Comparison of ENCODE assay signal across 17 mouse cellular contexts in genomic region chr16:55495051-55495450, GRCm38 (mm10).
DNase-seq lines count a peak whose midpoint lies in the region; ATAC-seq and TF ChIP-seq lines count a peak whose summit lies in the region.
"Had no signal": no experiment of that assay in that cellular context is flagged by ENCODE, and none has a peak within 500 bp of the region (broad histone marks: within the 10 kb centered on the region; RNA-seq: fewer than 3 reads in every experiment).

No protein-coding gene starts in this region.

- no peaks in the 10 kb centered on the region for H3K4me1 ChIP-seq in liver, adult 2 months (ENCODE audit: control insufficient read depth, insufficient read depth, low read length)
- H3K4me1 ChIP-seq in liver, postnatal 0 days (ENCODE audit: insufficient read depth): no peaks in the 10 kb centered on the region
- H3K4me1 ChIP-seq: forebrain, embryonic 10.5 days; hindbrain, embryonic 15.5 days; limb, embryonic 10.5 days; liver, embryonic 15.5 days; midbrain, embryonic 10.5 days had no signal

- no peak overlapping the region for H3K4me3 ChIP-seq in liver, adult 2 months (ENCODE audit: insufficient read depth, low read depth, low read length)
- no peak overlapping the region for H3K4me3 ChIP-seq in liver, postnatal 0 days (ENCODE audit: low read depth, low read length)
- H3K4me3 ChIP-seq in C2C12 (ENCODE audit: insufficient read depth, poor library complexity, severe bottlenecking): no peak overlapping the region
- H3K4me3 ChIP-seq: forebrain, embryonic 10.5 days; hindbrain, embryonic 15.5 days; limb, embryonic 10.5 days; liver, embryonic 15.5 days; midbrain, embryonic 10.5 days had no signal

- no peak overlapping the region for H3K9ac ChIP-seq in liver, adult 2 months (ENCODE audit: low read depth, low read length)
- no peak overlapping the region for H3K9ac ChIP-seq in liver, postnatal 0 days (replicated peaks)
- H3K9ac ChIP-seq: hindbrain, embryonic 15.5 days; liver, embryonic 15.5 days had no signal

- DNase-seq in adrenal gland, postnatal 36 days: peak; percentile 10 to 11
- no peak for DNase-seq in adrenal gland, postnatal 25 days
- DNase-seq in liver, adult 2 months (ENCODE audit: extremely low read depth, low read depth, low spot score): peak; percentile 14
- no peak for DNase-seq in liver, postnatal 0 days
- peak; percentile 29 for DNase-seq in lung, postnatal 10 days
- DNase-seq in layer of hippocampus, adult 9-10 months (ENCODE audit: low spot score): no peak
- no peak for DNase-seq in frontal cortex, adult 2 months (ENCODE audit: extremely low spot score in 1 of 2, low spot score in 1 of 2)
- DNase-seq: cerebellum, adult 11 months; gastrocnemius, postnatal 36 days had no signal

- TF ChIP-seq POLR2A in liver, adult 2 months (IDR thresholded peaks at IDR 0.05; ENCODE audit: extremely low read depth, insufficient read depth, low read length): no peak

- no peak overlapping the region for H3K4me2 ChIP-seq in liver, postnatal 0 days (ENCODE audit: low read depth, low read length)
- H3K4me2 ChIP-seq: heart, embryonic 11.5 days; hindbrain, embryonic 15.5 days; liver, embryonic 15.5 days had no signal

- H3K27ac ChIP-seq in liver, adult 2 months (replicated peaks; ENCODE audit: insufficient read depth, low read depth, low read length): no peak overlapping the region
- H3K27ac ChIP-seq in liver, postnatal 0 days (ENCODE audit: low read depth): no peak overlapping the region
- H3K27ac ChIP-seq: forebrain, embryonic 10.5 days; hindbrain, embryonic 15.5 days; limb, embryonic 10.5 days; liver, embryonic 15.5 days; midbrain, embryonic 10.5 days had no signal

- 69% methylated on average over 10 of the region's 10 CpGs for WGBS in liver, adult 2 months
- 72% methylated on average over 10 of the region's 10 CpGs for WGBS in liver, postnatal 0 days (ENCODE audit: insufficient replicate concordance)

- ATAC-seq in liver, postnatal 0 days: no peak

- no peaks in the 10 kb centered on the region for H3K79me3 ChIP-seq in C2C12 (ENCODE audit: low read depth)

- H3K79me2 ChIP-seq in liver, adult 2 months (ENCODE audit: control insufficient read depth, insufficient read depth, low read length): no peaks in the 10 kb centered on the region
- no peaks in the 10 kb centered on the region for H3K79me2 ChIP-seq in C2C12 (ENCODE audit: control insufficient read depth, insufficient read depth)

- no peak for TF ChIP-seq CTCF in liver, adult 2 months (IDR thresholded peaks at IDR 0.05; ENCODE audit: low read depth, low read length)
- no peak for TF ChIP-seq CTCF in liver, postnatal 0 days (IDR thresholded peaks at IDR 0.05; ENCODE audit: low read depth)
- TF ChIP-seq CTCF in C2C12 (IDR thresholded peaks at IDR 0.05; ENCODE audit: control insufficient read depth, insufficient read depth, insufficient read length): no peak

- TF ChIP-seq EP300 in liver, postnatal 0 days (IDR thresholded peaks at IDR 0.05; ENCODE audit: low read depth): no peak

- no peak overlapping the region for H3ac ChIP-seq in C2C12 (ENCODE audit: control insufficient read depth, insufficient read length, low read depth)

- no peaks in the 10 kb centered on the region for H3K27me3 ChIP-seq in liver, adult 2 months (ENCODE audit: control insufficient read depth, insufficient read depth, low read length)
- H3K27me3 ChIP-seq in liver, postnatal 0 days (ENCODE audit: insufficient read depth, low read length): no peaks in the 10 kb centered on the region
- no peaks in the 10 kb centered on the region for H3K27me3 ChIP-seq in C2C12 (ENCODE audit: control insufficient read depth, insufficient read depth, insufficient read length)
- H3K27me3 ChIP-seq: hindbrain, embryonic 15.5 days; liver, embryonic 15.5 days had no signal

- no peaks in the 10 kb centered on the region for H3K36me3 ChIP-seq in liver, adult 2 months (ENCODE audit: control insufficient read depth, insufficient read depth, low read length)
- H3K36me3 ChIP-seq in liver, postnatal 0 days (replicated peaks; ENCODE audit: insufficient read depth, low read length): no peaks in the 10 kb centered on the region
- no peaks in the 10 kb centered on the region for H3K36me3 ChIP-seq in C2C12 (ENCODE audit: control insufficient read depth, insufficient read depth)
- H3K36me3 ChIP-seq: forebrain, embryonic 10.5 days; G1E; hindbrain, embryonic 15.5 days; limb, embryonic 10.5 days; liver, embryonic 15.5 days; midbrain, embryonic 10.5 days had no signal

- no peaks in the 10 kb centered on the region for H3K9me3 ChIP-seq in liver, postnatal 0 days (ENCODE audit: low read length)
- H3K9me3 ChIP-seq: G1E; hindbrain, embryonic 15.5 days; limb, embryonic 10.5 days; liver, embryonic 15.5 days had no signal

TF ChIP-seq in C2C12, 6 proteins besides CTCF, POLR2A, EP300 and RAD21:
- TF ChIP-seq MYOG (IDR thresholded peaks at IDR 0.05; ENCODE audit: control insufficient read depth, extremely low read depth, insufficient read length): no peak
- no peak for TF ChIP-seq CEBPB (IDR thresholded peaks at IDR 0.05; ENCODE audit: low read depth)
- TF ChIP-seq USF1 (IDR thresholded peaks at IDR 0.05; ENCODE audit: low read depth): no peak
- peak; percentile 25 for TF ChIP-seq MYOD1 (IDR thresholded peaks at IDR 0.05; ENCODE audit: control insufficient read depth, insufficient read length, low read depth)
TF ChIP-seq in C2C12: peak in this region for 1.

Comparison
In these comparisons a context has a peak if more than half of its experiments do, and no peak if none do; other contexts are left out.
1. DNase-seq: peak in adrenal gland, postnatal 36 days (2 of 2), liver, adult 2 months (single experiment) and lung, postnatal 10 days (single experiment); none in adrenal gland, postnatal 25 days (single experiment), liver, postnatal 0 days (single experiment), layer of hippocampus, adult 9-10 months (single experiment) and frontal cortex, adult 2 months (0 of 2).